Mouse (Mus musculus) heart, postnatal 0 days (tissue): ENCODE measurements at regions not wholly inside any gene's neighbourhood (a gene's known extent, or its start where the extent isn't known, plus 50 kb on each side); places are given as distances from the start of the nearest gene placed in this dataset.

ENCODE experiments used
- CTCF ChIP-seq: IDR thresholded peaks from 2 replicates; pipeline ENCODE4 v1.5.1; 2016; ENCODE audit warnings: antibody characterized with exemption, control low read depth, low read depth
- EP300 ChIP-seq: IDR thresholded peaks from 2 replicates; pipeline ENCODE4 v1.6.1; 2016; ENCODE audit warnings: antibody characterized with exemption, low read depth

- TF ChIP-seq CTCF (no peak), EP300 (no peak)
Measured at GRCm38 (mm10) chr9:61012771-61013540, 218.6 kb downstream of the Uaca start.
